Mouse (Mus musculus) stomach, embryonic 14.5 days (tissue): ENCODE data around the gene E130308A19Rik. TPM values are rescaled to one million over a fixed set of nuclear protein-coding genes. Genes with fewer than 3 reads are reported as not detected.

ENCODE experiments used
- ATAC-seq: fragments of 200-750 bp; cut with Nextera tagmentation; 2 replicates; pipeline ENCODE4 v1.8.0; 2017; ENCODE audit warnings: low read depth, moderate TSS enrichment; ENCODE audit not compliant: insufficient number of reproducible peaks, insufficient read depth, low FRiP score
- H3K27ac ChIP-seq: fragments of 300-500 bp; sonication (generic); 2 replicates; pipeline ENCODE4 v1.5.1; 2014; ENCODE audit warnings: mild to moderate bottlenecking, low read length, moderate library complexity, mixed read lengths
- H3K27me3 ChIP-seq: fragments of 300-500 bp; sonication (generic); 2 replicates; pipeline ENCODE4 v1.6.1; 2014; ENCODE audit warnings: low read length, control low read depth, mixed read lengths; ENCODE audit not compliant: control insufficient read depth, insufficient read depth
- H3K36me3 ChIP-seq: fragments of 300-500 bp; sonication (generic); 2 replicates; pipeline ENCODE4 v1.6.1; 2014; ENCODE audit warnings: mild to moderate bottlenecking, control low read depth, low read length, moderate library complexity, mixed read lengths; ENCODE audit not compliant: control insufficient read depth, insufficient read depth
- H3K4me1 ChIP-seq: fragments of 300-500 bp; sonication (generic); 2 replicates; pipeline ENCODE4 v1.6.1; 2014; ENCODE audit warnings: low read length, control low read depth, mixed read lengths; ENCODE audit not compliant: control insufficient read depth, insufficient read depth
- H3K4me2 ChIP-seq: fragments of 300-500 bp; sonication (generic); replicated peaks from 2 replicates; pipeline ENCODE4 v1.6.1; 2014; ENCODE audit warnings: low read depth, low read length, control low read depth
- H3K4me3 ChIP-seq: fragments of 300-500 bp; sonication (generic); 2 replicates; pipeline ENCODE4 v1.5.1; 2014; ENCODE audit warnings: low read depth, low read length, control low read depth
- H3K9ac ChIP-seq: fragments of 300-500 bp; sonication (generic); replicated peaks from 2 replicates; pipeline ENCODE4 v1.6.1; 2014; ENCODE audit warnings: low read depth, mild to moderate bottlenecking, control low read depth, low read length, moderate library complexity, mixed read lengths
- H3K9me3 ChIP-seq: fragments of 300-500 bp; sonication (generic); 2 replicates; pipeline ENCODE4 v1.6.1; 2016; ENCODE audit warnings: low read depth, low read length, control low read depth; ENCODE audit not compliant: control insufficient read depth
- WGBS: fragments of 180-500 bp; shearing (Covaris S2); extraction: QIAGEN DNeasy Blood & Tissue Kit; methylation state at CpG from one replicate; pipeline ENCODE4 v1.1.7; 2014; 5-methylcytosine and 5-hydroxymethylcytosine counted together
- polyA plus RNA-seq: library from polyadenylated mRNA; unstranded; fragments of >200 nt; fragmentation: Nextera tagmentation; extraction: Ambion mirVana; gene quantifications from 2 replicates; pipeline ENCODE4 v1.2.1, GENCODE M21; 2014

The E130308A19Rik gene
- polyA plus RNA-seq, 1 experiment from 2014 or later, result 27.0 TPM

DNA sequence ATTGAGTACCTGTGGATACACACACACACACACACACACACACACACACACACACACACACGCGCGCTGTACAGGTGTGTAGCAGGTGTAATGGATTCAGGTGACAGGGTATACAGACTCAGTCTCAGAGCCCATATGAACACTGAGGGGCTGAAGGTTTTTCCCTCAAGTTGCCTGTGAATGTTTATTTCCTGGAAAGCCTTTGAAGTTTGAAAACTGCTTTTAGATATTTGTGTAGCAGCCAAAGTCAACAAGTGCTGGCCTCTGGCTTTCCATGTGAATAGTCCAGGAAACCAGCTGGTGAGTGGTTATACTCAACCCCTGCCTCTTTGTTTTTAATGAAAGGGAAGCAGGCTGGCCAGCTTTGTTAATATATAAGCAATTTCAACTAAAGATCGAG is 91.3 kb downstream of the E130308A19Rik start:
- H3K9me3 ChIP-seq, result no peaks in the 10 kb centered on the region
- H3K27me3 ChIP-seq, result no peaks in the 10 kb centered on the region
- H3K4me3 ChIP-seq, result no peak overlapping the region
- WGBS, result 48% methylated on average over 4 of the region's 4 CpGs
- H3K36me3 ChIP-seq, result no peaks in the 10 kb centered on the region; the same call in 1 of the 2 replicates
- H3K27ac ChIP-seq, result peak overlapping the region; percentile 45
- peaks cover 10% of the 10 kb centered on the region for H3K4me1 ChIP-seq
- no peak overlapping the region for H3K9ac ChIP-seq
- H3K4me2 ChIP-seq, result no peak overlapping the region
- peak; percentile 81 for ATAC-seq

DNA sequence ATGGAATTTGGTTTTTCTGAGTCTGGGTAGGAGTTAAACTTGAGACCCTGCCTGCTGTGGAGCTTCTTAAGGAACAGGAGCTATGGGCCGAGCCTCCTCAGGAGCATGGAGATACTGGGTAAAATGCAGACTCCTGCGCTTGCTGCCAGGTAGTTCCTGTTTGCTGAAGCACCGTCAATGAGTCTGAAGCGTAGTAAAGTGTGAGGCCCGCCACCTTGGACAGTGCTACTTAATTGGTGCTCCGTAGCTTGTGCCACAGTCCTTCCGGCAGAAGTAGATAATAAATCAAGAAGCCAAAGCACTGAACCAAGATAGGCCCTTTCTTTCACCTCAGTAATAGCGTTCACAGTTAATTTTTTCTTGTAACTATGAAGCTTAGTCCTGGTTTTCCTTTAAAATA is 92.5 kb downstream of the E130308A19Rik start:
- no peak overlapping the region for H3K4me3 ChIP-seq
- H3K9ac ChIP-seq, result no peak overlapping the region
- no peaks in the 10 kb centered on the region for H3K9me3 ChIP-seq
- peaks cover 8% of the 10 kb centered on the region for H3K4me1 ChIP-seq
- no peak overlapping the region for H3K4me2 ChIP-seq
- no peak for ATAC-seq
- H3K27ac ChIP-seq, result no peak overlapping the region
- H3K36me3 ChIP-seq, result no peaks in the 10 kb centered on the region; the same call in 1 of the 2 replicates
- WGBS, result 52% methylated on average over 8 of the region's 8 CpGs
- H3K27me3 ChIP-seq, result no peaks in the 10 kb centered on the region

DNA sequence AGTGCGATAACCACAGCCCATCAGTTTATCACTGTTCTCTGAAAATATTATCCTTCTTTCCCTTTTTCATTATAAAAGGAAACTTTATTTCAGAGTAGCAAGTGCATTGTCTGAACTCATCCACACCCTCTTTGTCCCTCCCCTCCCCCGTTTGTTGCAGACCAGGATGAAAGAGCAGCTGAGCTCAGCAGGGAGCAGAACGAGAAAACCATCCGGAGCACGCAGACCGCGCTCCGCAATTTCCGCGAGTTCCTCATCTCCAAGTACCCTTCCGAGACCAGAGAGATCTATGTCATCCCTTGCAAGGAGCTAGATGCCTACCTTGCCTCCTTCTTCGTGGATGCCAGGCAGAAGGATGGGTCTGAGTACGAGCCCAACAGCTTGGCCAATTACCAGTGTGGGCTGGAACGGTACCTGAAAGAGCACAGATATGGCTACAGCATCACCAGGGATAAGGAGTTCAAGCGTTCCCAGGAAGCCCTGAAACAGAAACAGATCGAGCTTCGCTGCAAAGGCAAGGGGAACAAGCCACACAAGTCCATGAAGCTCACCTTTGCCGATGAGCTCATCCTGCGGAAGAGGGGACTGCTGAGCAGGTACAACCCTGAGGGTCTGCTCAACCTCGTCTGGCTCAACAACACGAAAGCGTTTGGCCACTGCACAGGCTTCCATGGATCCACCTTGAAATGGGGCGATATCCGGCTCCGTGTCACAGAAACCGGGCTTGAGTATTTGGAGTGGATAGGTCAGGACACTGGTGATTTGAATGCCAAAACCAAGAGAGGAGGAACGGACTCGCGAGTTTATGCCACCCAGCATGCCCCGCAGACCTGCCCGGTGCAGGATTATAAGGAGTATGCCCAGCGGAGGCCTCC is 93.7 kb downstream of the E130308A19Rik start:
- Histone ChIP-seq H3K27me3 (no peaks in the 10 kb centered on the region), H3K4me2 (no peak overlapping the region), H3K4me1 (peaks cover 8% of the 10 kb centered on the region), H3K9me3 (no peaks in the 10 kb centered on the region), H3K27ac (no peak overlapping the region), H3K9ac (no peak overlapping the region), H3K4me3 (no peak overlapping the region), H3K36me3 (no peaks in the 10 kb centered on the region; the same call in 1 of the 2 replicates)
- WGBS, result 90% methylated on average over 32 of the region's 32 CpGs
- ATAC-seq, result no peak

DNA sequence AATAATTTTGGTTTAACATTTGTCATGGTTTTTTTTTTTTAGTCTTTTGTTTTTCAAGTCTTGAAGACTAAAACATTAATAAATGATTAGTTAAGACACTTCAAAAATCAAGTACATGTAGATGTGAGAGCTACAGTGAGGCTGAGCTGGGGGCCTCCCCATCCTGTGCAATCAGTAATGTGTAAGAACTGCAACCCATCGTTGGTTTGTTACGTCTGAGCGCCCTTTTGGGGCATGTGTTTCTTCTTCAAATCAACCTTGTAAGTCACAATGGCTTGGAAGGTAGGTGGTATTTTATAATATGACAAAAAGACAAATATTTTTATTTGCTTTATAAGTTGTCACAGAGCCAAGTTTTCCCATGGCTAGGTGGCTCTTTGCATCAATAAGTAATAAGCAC is 95.8 kb downstream of the E130308A19Rik start:
- no peaks in the 10 kb centered on the region for H3K9me3 ChIP-seq
- 95% methylated on average over 3 of the region's 3 CpGs for WGBS
- no peak overlapping the region for H3K4me3 ChIP-seq

DNA sequence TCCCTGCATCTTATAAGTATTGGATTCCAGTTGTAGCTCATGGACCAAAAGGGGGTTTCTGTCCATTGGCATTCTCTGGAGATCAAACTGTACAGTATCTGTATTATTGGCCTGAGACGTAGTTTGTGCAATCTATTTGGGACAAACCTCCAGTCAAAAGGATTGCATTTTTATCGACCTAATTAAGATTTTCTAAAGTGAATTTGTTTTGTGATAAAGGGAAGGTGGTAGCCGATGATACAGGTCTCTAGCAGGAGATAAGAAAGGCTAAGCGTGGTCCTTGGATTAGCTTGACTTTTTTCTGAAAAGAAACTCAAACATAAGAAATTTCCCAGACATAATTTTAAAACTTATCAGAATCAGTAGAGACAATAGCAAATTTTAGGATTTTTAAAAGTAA is 99.6 kb downstream of the E130308A19Rik start:
- 73% methylated on average over 4 of the region's 4 CpGs for WGBS
- Histone ChIP-seq H3K27ac (no peak overlapping the region), H3K9ac (no peak overlapping the region), H3K36me3 (no peaks in the 10 kb centered on the region), H3K4me1 (0 out of 2 replicates have a peak, but pooled peaks cover 2% of the 10 kb centered on the region), H3K4me2 (no peak overlapping the region), H3K4me3 (no peak overlapping the region), H3K9me3 (no peaks in the 10 kb centered on the region), H3K27me3 (no peaks in the 10 kb centered on the region)
- no peak for ATAC-seq

More for the DNA sequence above, 95.8 kb downstream of the E130308A19Rik start:
- Histone ChIP-seq H3K36me3 (no peaks in the 10 kb centered on the region; the same call in 1 of the 2 replicates), H3K27ac (no peak overlapping the region), H3K4me1 (peaks cover 5% of the 10 kb centered on the region), H3K27me3 (no peaks in the 10 kb centered on the region), H3K9ac (no peak overlapping the region), H3K4me2 (no peak overlapping the region)
- no peak for ATAC-seq

DNA sequence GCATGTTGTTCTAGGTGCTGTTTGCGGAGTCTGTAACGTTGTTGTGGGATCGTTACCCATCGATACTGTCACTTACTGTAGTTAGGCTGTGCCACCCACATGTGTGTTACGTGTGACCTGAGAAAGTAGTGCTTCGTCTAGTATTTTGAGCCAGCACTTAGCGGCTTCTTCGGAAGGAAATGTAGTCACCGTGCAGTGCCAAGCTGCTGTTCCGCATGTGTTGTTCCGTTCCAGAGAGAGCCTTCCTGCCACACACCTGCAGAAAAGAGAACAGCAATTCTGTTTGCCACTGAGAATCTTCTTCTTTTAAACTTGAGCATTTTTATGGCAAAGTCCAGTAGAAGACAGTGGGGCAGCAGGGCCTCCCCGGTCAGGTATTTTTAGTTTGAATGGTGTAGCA is 100.5 kb downstream of the E130308A19Rik start:
- H3K36me3 ChIP-seq, result no peaks in the 10 kb centered on the region
- H3K27ac ChIP-seq, result no peak overlapping the region
- no peaks in the 10 kb centered on the region for H3K9me3 ChIP-seq
- no peak overlapping the region for H3K4me3 ChIP-seq
- H3K27me3 ChIP-seq, result no peaks in the 10 kb centered on the region
- no peak overlapping the region for H3K9ac ChIP-seq
- no peak overlapping the region for H3K4me2 ChIP-seq
- 92% methylated on average over 12 of the region's 12 CpGs for WGBS
- ATAC-seq, result no peak
- 0 out of 2 replicates have a peak, but pooled peaks cover 2% of the 10 kb centered on the region for H3K4me1 ChIP-seq

DNA sequence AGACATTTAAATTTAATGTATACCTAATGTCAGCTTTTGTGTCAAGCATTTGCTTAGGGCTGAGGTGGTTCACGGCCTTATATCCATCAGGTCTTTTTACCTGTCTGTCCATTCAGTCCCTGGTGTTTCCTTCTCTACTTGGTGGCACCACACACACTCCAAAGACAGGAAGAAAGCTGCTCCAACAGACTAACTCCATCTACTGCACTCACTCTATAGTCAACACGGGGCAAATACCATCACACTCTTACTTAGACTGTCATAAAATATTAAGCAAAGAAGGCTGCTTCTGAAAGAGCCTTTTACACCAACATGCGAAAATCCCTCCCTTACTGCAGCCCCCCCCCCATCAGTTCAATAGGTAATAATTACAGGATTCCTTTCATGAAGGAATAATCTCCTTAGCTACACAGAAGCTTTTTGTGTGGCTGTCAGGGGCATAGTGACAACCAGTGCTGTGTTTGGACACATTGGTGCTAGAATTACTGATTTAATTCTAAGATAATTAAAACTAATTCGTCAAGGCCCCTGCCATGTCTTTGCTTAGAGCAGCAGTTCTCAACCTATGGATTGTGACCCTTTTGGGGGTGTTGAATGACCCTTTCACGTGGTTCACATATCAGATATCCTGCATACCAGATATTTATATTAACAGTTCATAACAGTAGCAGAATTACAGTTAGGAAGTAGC is 101.3 kb downstream of the E130308A19Rik start:
- no peak for ATAC-seq
- 66% methylated on average over 5 of the region's 5 CpGs for WGBS

DNA sequence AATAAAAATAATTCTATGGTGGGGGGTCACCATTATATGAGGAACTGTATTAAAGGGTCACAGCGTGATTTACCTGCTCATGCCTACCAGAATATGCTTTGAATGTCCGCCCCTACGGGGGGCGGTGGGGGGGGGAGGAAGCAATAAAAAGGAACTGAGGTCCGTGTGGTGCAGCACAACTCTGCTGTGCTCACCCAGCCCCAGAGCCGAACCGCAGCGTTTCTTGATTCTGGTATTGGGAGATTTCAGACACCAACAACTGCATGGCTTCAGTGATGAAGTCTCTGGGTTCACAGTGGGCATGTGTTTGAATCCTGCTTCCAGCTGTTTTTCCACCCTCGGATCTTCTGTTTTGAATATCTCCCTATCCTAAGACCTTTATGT is 101.9 kb downstream of the E130308A19Rik start:
- no peak overlapping the region for H3K9ac ChIP-seq
- WGBS, result 80% methylated on average over 9 of the region's 9 CpGs
- H3K4me2 ChIP-seq, result no peak overlapping the region
- H3K4me3 ChIP-seq, result no peak overlapping the region
- no peaks in the 10 kb centered on the region for H3K27me3 ChIP-seq
- H3K27ac ChIP-seq, result no peak overlapping the region
- 0 out of 2 replicates have a peak, but pooled peaks cover 2% of the 10 kb centered on the region for H3K4me1 ChIP-seq
- no peaks in the 10 kb centered on the region for H3K9me3 ChIP-seq
- no peak for ATAC-seq
- H3K36me3 ChIP-seq, result no peaks in the 10 kb centered on the region

More for the DNA sequence above, 101.3 kb downstream of the E130308A19Rik start:
- no peaks in the 10 kb centered on the region for H3K27me3 ChIP-seq
- no peak overlapping the region for H3K27ac ChIP-seq
- no peak overlapping the region for H3K4me2 ChIP-seq
- H3K4me1 ChIP-seq, result 0 out of 2 replicates have a peak, but pooled peaks cover 2% of the 10 kb centered on the region
- no peak overlapping the region for H3K9ac ChIP-seq
- no peak overlapping the region for H3K4me3 ChIP-seq
- H3K9me3 ChIP-seq, result no peaks in the 10 kb centered on the region
- H3K36me3 ChIP-seq, result no peaks in the 10 kb centered on the region
